ENCODE assay signal across 8 mouse cellular contexts in the genomic region with DNA sequence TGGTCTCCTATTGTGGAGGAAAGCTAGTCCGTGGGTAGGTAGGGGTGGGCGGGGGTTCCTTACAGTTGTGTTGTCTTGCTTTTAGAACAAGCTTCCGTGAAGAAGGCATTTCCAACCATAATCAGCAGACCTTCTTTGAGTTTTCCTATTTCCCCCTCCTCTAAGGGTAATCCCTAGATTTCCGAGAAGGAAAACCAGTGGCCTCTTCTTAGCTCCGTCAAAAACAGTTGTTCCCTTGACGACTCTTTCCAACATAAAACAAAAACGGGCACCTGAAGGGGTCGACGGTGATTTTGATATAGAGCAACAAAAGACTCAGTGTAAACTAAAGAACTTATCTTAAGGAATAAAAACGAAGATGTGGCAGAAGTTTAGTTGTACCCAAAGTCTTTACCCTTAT. TPM values are rescaled to one million over a fixed set of nuclear protein-coding genes. Genes with fewer than 3 reads are reported as not detected.
DNase-seq lines count a peak whose midpoint lies in the region; ATAC-seq and TF ChIP-seq lines count a peak whose summit lies in the region.

No protein-coding gene starts in this region.

- H3K27me3 ChIP-seq in liver, adult 2 months (ENCODE audit: control insufficient read depth, insufficient read depth, low read length), result no peaks in the 10 kb centered on the region
- no peaks in the 10 kb centered on the region for H3K27me3 ChIP-seq in embryonic facial prominence, embryonic 14.5 days (replicated peaks; ENCODE audit: control insufficient read depth, insufficient read depth, low read length)
- H3K27me3 ChIP-seq in intestine, postnatal 0 days (replicated peaks; ENCODE audit: control insufficient read depth, insufficient read depth, low read length), result no peaks in the 10 kb centered on the region
- no peaks in the 10 kb centered on the region for H3K27me3 ChIP-seq in neural tube, embryonic 14.5 days (ENCODE audit: control insufficient read depth, insufficient read depth, low read length)

- peak overlapping the region; percentile 73 for H3K9ac ChIP-seq in liver, adult 2 months (ENCODE audit: low read depth, low read length)
- peak overlapping the region; percentile 70 for H3K9ac ChIP-seq in embryonic facial prominence, embryonic 14.5 days (ENCODE audit: low read depth, low read length)
- peak overlapping the region; percentile 24; the same call in 1 of the 2 replicates for H3K9ac ChIP-seq in intestine, postnatal 0 days (ENCODE audit: low read depth, low read length)
- H3K9ac ChIP-seq in neural tube, embryonic 14.5 days (replicated peaks; ENCODE audit: low read depth, low read length), result peak overlapping the region; percentile 58

- no peak for TF ChIP-seq POLR2A in liver, adult 2 months (IDR thresholded peaks at IDR 0.05; ENCODE audit: extremely low read depth, insufficient read depth, low read length)

- 8% methylated on average over 10 of the region's 10 CpGs for WGBS in liver, adult 2 months
- WGBS in embryonic facial prominence, embryonic 14.5 days, result 5% methylated on average over 10 of the region's 10 CpGs
- 4% methylated on average over 10 of the region's 10 CpGs for WGBS in intestine, postnatal 0 days
- WGBS in neural tube, embryonic 14.5 days, result 7% methylated on average over 10 of the region's 10 CpGs

- no peaks in the 10 kb centered on the region for H3K9me3 ChIP-seq in embryonic facial prominence, embryonic 14.5 days (ENCODE audit: control insufficient read depth, low read length)
- no peaks in the 10 kb centered on the region for H3K9me3 ChIP-seq in intestine, postnatal 0 days (ENCODE audit: control insufficient read depth)
- no peaks in the 10 kb centered on the region for H3K9me3 ChIP-seq in neural tube, embryonic 14.5 days (ENCODE audit: control insufficient read depth, low read length)

- ATAC-seq in embryonic facial prominence, embryonic 14.5 days (ENCODE audit: low read depth), result no peak
- no peak for ATAC-seq in intestine, postnatal 0 days
- no peak for ATAC-seq in neural tube, embryonic 14.5 days (ENCODE audit: low read depth)

- H3K27ac ChIP-seq in liver, adult 2 months (replicated peaks; ENCODE audit: insufficient read depth, low read depth, low read length), result peak overlapping the region; percentile 77
- H3K27ac ChIP-seq in embryonic facial prominence, embryonic 14.5 days (replicated peaks; ENCODE audit: low read depth, low read length), result peak overlapping the region; percentile 98
- H3K27ac ChIP-seq in intestine, postnatal 0 days (ENCODE audit: low read depth, low read length), result peak overlapping the region; percentile 76
- H3K27ac ChIP-seq in neural tube, embryonic 14.5 days (ENCODE audit: low read depth, low read length), result peak overlapping the region; percentile 87

- H3K4me2 ChIP-seq in embryonic facial prominence, embryonic 14.5 days (ENCODE audit: low read depth, low read length), result peak overlapping the region; percentile 76
- H3K4me2 ChIP-seq in intestine, postnatal 0 days (replicated peaks; ENCODE audit: low read depth), result peak overlapping the region; percentile 64
- H3K4me2 ChIP-seq in neural tube, embryonic 14.5 days (ENCODE audit: low read depth, low read length), result peak overlapping the region; percentile 55

- H3K4me1 ChIP-seq in liver, adult 2 months (ENCODE audit: control insufficient read depth, insufficient read depth, low read length), result peaks cover 5% of the 10 kb centered on the region; the same call in 1 of the 2 replicates
- H3K4me1 ChIP-seq in embryonic facial prominence, embryonic 14.5 days (ENCODE audit: control insufficient read depth, insufficient read depth, low read length), result peaks cover 9% of the 10 kb centered on the region
- H3K4me1 ChIP-seq in intestine, postnatal 0 days (replicated peaks; ENCODE audit: control insufficient read depth, insufficient read depth, low read length), result no peaks in the 10 kb centered on the region
- peaks cover 7% of the 10 kb centered on the region for H3K4me1 ChIP-seq in neural tube, embryonic 14.5 days (ENCODE audit: control insufficient read depth, insufficient read depth, low read length)

- H3K36me3 ChIP-seq in liver, adult 2 months (ENCODE audit: control insufficient read depth, insufficient read depth, low read length), result no peaks in the 10 kb centered on the region
- H3K36me3 ChIP-seq in embryonic facial prominence, embryonic 14.5 days (ENCODE audit: control insufficient read depth, insufficient read depth, low read length), result no peaks in the 10 kb centered on the region
- H3K36me3 ChIP-seq in intestine, postnatal 0 days (ENCODE audit: control insufficient read depth, insufficient read depth), result no peaks in the 10 kb centered on the region
- no peaks in the 10 kb centered on the region for H3K36me3 ChIP-seq in neural tube, embryonic 14.5 days (ENCODE audit: control insufficient read depth, insufficient read depth, low read length)

- no peak for DNase-seq in liver, adult 2 months (ENCODE audit: extremely low read depth, low read depth, low spot score)
- no peak for DNase-seq in liver
- no peak for DNase-seq in embryonic facial prominence, embryonic 14.5 days (ENCODE audit: low spot score)
- DNase-seq in cerebellum, adult 9-11 months, result no peak
- DNase-seq in yolk sac, embryonic 10.5 days (ENCODE audit: low spot score), result no peak
- DNase-seq in right cerebral cortex, postnatal 25 days, result no peak

- TF ChIP-seq CTCF in liver, adult 2 months (IDR thresholded peaks at IDR 0.05; ENCODE audit: low read depth, low read length), result no peak
- TF ChIP-seq CTCF in intestine, postnatal 0 days (IDR thresholded peaks at IDR 0.05; ENCODE audit: low read depth), result no peak

- peak overlapping the region; percentile 55 for H3K4me3 ChIP-seq in liver, adult 2 months (ENCODE audit: insufficient read depth, low read depth, low read length)
- peak overlapping the region; percentile 46 for H3K4me3 ChIP-seq in embryonic facial prominence, embryonic 14.5 days (ENCODE audit: low read depth, low read length)
- H3K4me3 ChIP-seq in intestine, postnatal 0 days (ENCODE audit: low read depth, low read length), result peak overlapping the region; percentile 38
- H3K4me3 ChIP-seq in neural tube, embryonic 14.5 days (ENCODE audit: low read depth, low read length), result peak overlapping the region; percentile 48

- H3K79me2 ChIP-seq in liver, adult 2 months (ENCODE audit: control insufficient read depth, insufficient read depth, low read length), result no peaks in the 10 kb centered on the region

RNA-seq across cellular contexts. Expression of a gene that starts 5.0 kb away (rescaled TPM):
- total RNA-seq in liver, adult 2 months (2014; rRNA removed), result 14.6 and 16.0 TPM in 2 replicates
- 1.7 and 2.2 TPM in 2 replicates for polyA plus RNA-seq in liver, adult 2 months (2012; rRNA removed)
- 65.8 and 75.1 TPM in 2 replicates for polyA plus RNA-seq in embryonic facial prominence, embryonic 14.5 days (2014; fragmentation: Nextera tagmentation; extraction: Ambion mirVana)
- 41.9 and 45.3 TPM in 2 replicates for polyA plus RNA-seq in intestine, postnatal 0 days (2015; fragmentation: Nextera tagmentation; extraction: Ambion mirVana)
- 97.2 and 103 TPM in 2 replicates for polyA plus RNA-seq in neural tube, embryonic 14.5 days (2014; fragmentation: Nextera tagmentation; extraction: Ambion mirVana)

RNA-seq across cellular contexts. Expression of a gene that starts 10.0 kb away (rescaled TPM):
- total RNA-seq in liver, adult 2 months (2014; rRNA removed), result 40.7 and 48.3 TPM in 2 replicates
- 62.7 and 66.7 TPM in 2 replicates for polyA plus RNA-seq in liver, adult 2 months (2012; rRNA removed)
- polyA plus RNA-seq in embryonic facial prominence, embryonic 14.5 days (2014; fragmentation: Nextera tagmentation; extraction: Ambion mirVana), result 62.3 and 66.7 TPM in 2 replicates
- polyA plus RNA-seq in intestine, postnatal 0 days (2015; fragmentation: Nextera tagmentation; extraction: Ambion mirVana), result 82.7 and 86.3 TPM in 2 replicates
- polyA plus RNA-seq in neural tube, embryonic 14.5 days (2014; fragmentation: Nextera tagmentation; extraction: Ambion mirVana), result 29.3 and 30.4 TPM in 2 replicates

RNA-seq across cellular contexts. Expression of a gene that starts 10.3 kb away (rescaled TPM):
- total RNA-seq in liver, adult 2 months (2014; rRNA removed), result 0.20 and 0.37 TPM in 2 replicates
- polyA plus RNA-seq in liver, adult 2 months (2012; rRNA removed), result 0.48 and 0.85 TPM in 2 replicates
- polyA plus RNA-seq in embryonic facial prominence, embryonic 14.5 days (2014; fragmentation: Nextera tagmentation; extraction: Ambion mirVana), result 1.7 and 1.8 TPM in 2 replicates
- 1.9 and 2.4 TPM in 2 replicates for polyA plus RNA-seq in intestine, postnatal 0 days (2015; fragmentation: Nextera tagmentation; extraction: Ambion mirVana)
- polyA plus RNA-seq in neural tube, embryonic 14.5 days (2014; fragmentation: Nextera tagmentation; extraction: Ambion mirVana), result 1.0 and 1.3 TPM in 2 replicates

Comparison
In these comparisons a context has a peak if more than half of its experiments do, and no peak if none do; other contexts are left out.
1. RNA of a gene that starts 5.0 kb away (polyA plus RNA-seq): 97.2 to 103 TPM in neural tube, embryonic 14.5 days, 65.8 to 75.1 TPM in embryonic facial prominence, embryonic 14.5 days and 41.9 to 45.3 TPM in intestine, postnatal 0 days; 1.7 to 2.2 TPM in liver, adult 2 months; every median in the first group is over 10 times any median in the second.
2. Peak in every context shown above with its lines, with median percentiles within 50 percentile points of each other: H3K27ac ChIP-seq, H3K4me3 ChIP-seq, H3K9ac ChIP-seq and H3K4me2 ChIP-seq.